Mouse (Mus musculus): ENCODE measurements around the gene Ccs. TPM values are rescaled to one million over a fixed set of nuclear protein-coding genes. Genes with fewer than 3 reads are reported as not detected.
A peak's percentile ranks its signal among the peaks of the same experiment; 100 is the strongest.
"Not testable (repeated sequence)": the region's sequence is repeated elsewhere in the genome, so short reads cannot be mapped to it uniquely, and the experiment has no call there.

Gene Ccs
- polyA plus RNA-seq, 1 experiment from 2014 or later = 51.1 TPM

- WGBS = 55% methylated on average over 7 of the region's 7 CpGs
- Histone ChIP-seq H3K4me3 (replicated peaks) (no peak overlapping the region), H3K27me3 (replicated peaks) (no peaks in the 10 kb centered on the region), H3K36me3 (peaks cover 18% of the 10 kb centered on the region; the same call in 1 of the 2 replicates), H3K9me3 (no peaks in the 10 kb centered on the region), H3K4me1 (no peaks in the 10 kb centered on the region), H3K4me2 (no peak overlapping the region), H3K27ac (no peak overlapping the region), H3K9ac (no peak overlapping the region)
- ATAC-seq (ENCODE audit: insufficient read depth, low FRiP score, low read depth) = no peak
Measured at GRCm38 (mm10) chr19:4829156-4829555, 10.0 kb downstream of the Ccs start.

- Histone ChIP-seq H3K27me3 (replicated peaks) (no peaks in the 10 kb centered on the region), H3K4me3 (replicated peaks) (no peak overlapping the region), H3K9me3 (no peaks in the 10 kb centered on the region), H3K4me2 (no peak overlapping the region), H3K27ac (peak overlapping the region; percentile 35; the same call in 1 of the 2 replicates), H3K36me3 (peaks cover 17% of the 10 kb centered on the region; the same call in 1 of the 2 replicates), H3K9ac (no peak overlapping the region), H3K4me1 (no peaks in the 10 kb centered on the region)
- 51% methylated on average over 16 of the region's 16 CpGs for WGBS
- peak; percentile 75 for ATAC-seq (ENCODE audit: insufficient read depth, low FRiP score, low read depth)
Measured at GRCm38 (mm10) chr19:4828444-4829114, 10.6 kb downstream of the Ccs start.

GRCm38 (mm10) chr19:4820678-4821303 lies 18.3 kb downstream of the Ccs start:
- Histone ChIP-seq H3K36me3 (peaks cover 4% of the 10 kb centered on the region; the same call in 1 of the 2 replicates), H3K4me1 (no peaks in the 10 kb centered on the region), H3K27ac (no peak overlapping the region; the same call in 1 of the 2 replicates), H3K9me3 (no peaks in the 10 kb centered on the region), H3K9ac (no peak overlapping the region), H3K4me3 (replicated peaks) (no peak overlapping the region), H3K27me3 (replicated peaks) (no peaks in the 10 kb centered on the region), H3K4me2 (no peak overlapping the region)
- peak; percentile 60; the same call in 1 of the 2 replicates for ATAC-seq (ENCODE audit: insufficient read depth, low FRiP score, low read depth)
- WGBS = 58% methylated on average over 5 of the region's 5 CpGs

GRCm38 (mm10) chr19:4817182-4817835 lies 21.8 kb downstream of the Ccs start:
- H3K4me3 ChIP-seq (replicated peaks) = no peak overlapping the region
- 48% methylated on average over 1 of the region's 1 CpGs for WGBS
- no peak overlapping the region for H3K9ac ChIP-seq
- no peaks in the 10 kb centered on the region for H3K36me3 ChIP-seq
- no peak overlapping the region for H3K4me2 ChIP-seq
- ATAC-seq (ENCODE audit: insufficient read depth, low FRiP score, low read depth) = peak; percentile 79
- no peaks in the 10 kb centered on the region for H3K9me3 ChIP-seq
- no peaks in the 10 kb centered on the region for H3K4me1 ChIP-seq
- H3K27me3 ChIP-seq (replicated peaks) = no peaks in the 10 kb centered on the region
- peak overlapping the region; percentile 31 for H3K27ac ChIP-seq

GRCm38 (mm10) chr19:4813015-4813414 lies 26.1 kb downstream of the Ccs start:
- ATAC-seq (ENCODE audit: insufficient read depth, low FRiP score, low read depth) = no peak
- Histone ChIP-seq H3K27me3 (replicated peaks) (no peaks in the 10 kb centered on the region), H3K9ac (no peak overlapping the region), H3K4me3 (replicated peaks) (no peak overlapping the region), H3K4me1 (peaks cover 11% of the 10 kb centered on the region), H3K9me3 (no peaks in the 10 kb centered on the region), H3K36me3 (no peaks in the 10 kb centered on the region), H3K27ac (no peak overlapping the region), H3K4me2 (no peak overlapping the region)
- WGBS = 77% methylated on average over 6 of the region's 6 CpGs

- not testable (repeated sequence) for ATAC-seq (ENCODE audit: insufficient read depth, low FRiP score, low read depth); H3K36me3 ChIP-seq; H3K9me3 ChIP-seq; H3K27me3 ChIP-seq (replicated peaks)
- Histone ChIP-seq H3K9ac (peak overlapping the region; percentile 69; the same call in 1 of the 2 replicates), H3K4me1 (peaks cover 13% of the 10 kb centered on the region), H3K4me3 (replicated peaks) (peak overlapping the region; percentile 77), H3K27ac (peak overlapping the region; percentile 94; the same call in 1 of the 2 replicates), H3K4me2 (peak overlapping the region; percentile 49)
- 70% methylated on average over 8 of the region's 8 CpGs for WGBS
Measured at GRCm38 (mm10) chr19:4812334-4812949, 26.7 kb downstream of the Ccs start.

- H3K27ac ChIP-seq = peak overlapping the region; percentile 94
- H3K4me2 ChIP-seq = peak overlapping the region; percentile 49
- H3K4me3 ChIP-seq (replicated peaks) = peak overlapping the region; percentile 77
- no peaks in the 10 kb centered on the region for H3K27me3 ChIP-seq (replicated peaks)
- WGBS = 2% methylated on average over 12 of the region's 12 CpGs
- no peaks in the 10 kb centered on the region for H3K9me3 ChIP-seq
- peak; percentile 38; the same call in 1 of the 2 replicates for ATAC-seq (ENCODE audit: insufficient read depth, low FRiP score, low read depth)
- no peaks in the 10 kb centered on the region for H3K36me3 ChIP-seq
- peak overlapping the region; percentile 69 for H3K9ac ChIP-seq
- H3K4me1 ChIP-seq = peaks cover 13% of the 10 kb centered on the region
Measured at GRCm38 (mm10) chr19:4811909-4812242, 27.3 kb downstream of the Ccs start.

GRCm38 (mm10) chr19:4811063-4811908 lies 27.8 kb downstream of the Ccs start, which contains the start of the genes Gm21992 and Rbm14:
Gm21992 (minus strand) TSS chr19:4811612.
Rbm14 (minus strand) TSS chr19:4811634.
- ATAC-seq (ENCODE audit: insufficient read depth, low FRiP score, low read depth) = peak; percentile 98
- H3K9ac ChIP-seq = peak within 1 kb of the TSS; percentile 94
- H3K27ac ChIP-seq = peak within 1 kb of the TSS; percentile 98
- peak within 1 kb of the TSS; percentile 77 for H3K4me3 ChIP-seq (replicated peaks)
- no peaks in the 10 kb centered on the region for H3K9me3 ChIP-seq
- H3K36me3 ChIP-seq = no peaks in the 10 kb centered on the region
- H3K4me1 ChIP-seq = peaks cover 13% of the 10 kb centered on the region
- WGBS = under 1% methylated on average over 83 of the region's 83 CpGs
- H3K4me2 ChIP-seq = peak within 1 kb of the TSS; percentile 82
- H3K27me3 ChIP-seq (replicated peaks) = no peaks in the 10 kb centered on the region

- Histone ChIP-seq H3K4me3 (replicated peaks) (peak overlapping the region; percentile 77), H3K9me3 (no peaks in the 10 kb centered on the region), H3K36me3 (no peaks in the 10 kb centered on the region), H3K27me3 (replicated peaks) (no peaks in the 10 kb centered on the region), H3K4me1 (peaks cover 13% of the 10 kb centered on the region), H3K9ac (peak overlapping the region; percentile 94), H3K4me2 (peak overlapping the region; percentile 82), H3K27ac (peak overlapping the region; percentile 98)
- no peak for ATAC-seq (ENCODE audit: insufficient read depth, low FRiP score, low read depth)
- WGBS = 0% methylated on average over 16 of the region's 17 CpGs
Measured at GRCm38 (mm10) chr19:4810746-4811062, 28.4 kb downstream of the Ccs start.

GRCm38 (mm10) chr19:4810309-4810708 lies 28.8 kb downstream of the Ccs start:
- Histone ChIP-seq H3K9ac (peak overlapping the region; percentile 94), H3K27ac (peak overlapping the region; percentile 98), H3K4me3 (replicated peaks) (peak overlapping the region; percentile 77), H3K4me2 (peak overlapping the region; percentile 82), H3K9me3 (no peaks in the 10 kb centered on the region), H3K4me1 (peaks cover 13% of the 10 kb centered on the region), H3K36me3 (no peaks in the 10 kb centered on the region), H3K27me3 (replicated peaks) (no peaks in the 10 kb centered on the region)
- WGBS = under 1% methylated on average over 14 of the region's 14 CpGs
- ATAC-seq (ENCODE audit: insufficient read depth, low FRiP score, low read depth) = no peak

GRCm38 (mm10) chr19:4803283-4803682 lies 35.8 kb downstream of the Ccs start:
- H3K4me2 ChIP-seq = no peak overlapping the region
- peaks cover 52% of the 10 kb centered on the region for H3K36me3 ChIP-seq
- no peak for ATAC-seq (ENCODE audit: insufficient read depth, low FRiP score, low read depth)
- no peaks in the 10 kb centered on the region for H3K27me3 ChIP-seq (replicated peaks)
- H3K4me3 ChIP-seq (replicated peaks) = no peak overlapping the region
- 0 out of 2 replicates have a peak, but pooled peaks cover 4% of the 10 kb centered on the region for H3K4me1 ChIP-seq
- H3K27ac ChIP-seq = no peak overlapping the region
- H3K9ac ChIP-seq = no peak overlapping the region
- H3K9me3 ChIP-seq = no peaks in the 10 kb centered on the region
- WGBS = 80% methylated on average over 10 of the region's 10 CpGs
